Mouse (Mus musculus) mouse trophoblast stem cell (cell line): ENCODE measurements around the gene Vmn2r31.
"Not testable (repeated sequence)": the region's sequence is repeated elsewhere in the genome, so short reads cannot be mapped to it uniquely, and the experiment has no call there.

Experiments
- in situ Hi-C, 2 experiments: fragments of 300-500 bp; cut with MseI, MboI; formaldehyde crosslinking; loops; 2 replicates in 1 of 2; 3 replicates in 1 of 2; pipeline ENCODE4 v1.15.1; 2025

Vmn2r31 gene

DNA sequence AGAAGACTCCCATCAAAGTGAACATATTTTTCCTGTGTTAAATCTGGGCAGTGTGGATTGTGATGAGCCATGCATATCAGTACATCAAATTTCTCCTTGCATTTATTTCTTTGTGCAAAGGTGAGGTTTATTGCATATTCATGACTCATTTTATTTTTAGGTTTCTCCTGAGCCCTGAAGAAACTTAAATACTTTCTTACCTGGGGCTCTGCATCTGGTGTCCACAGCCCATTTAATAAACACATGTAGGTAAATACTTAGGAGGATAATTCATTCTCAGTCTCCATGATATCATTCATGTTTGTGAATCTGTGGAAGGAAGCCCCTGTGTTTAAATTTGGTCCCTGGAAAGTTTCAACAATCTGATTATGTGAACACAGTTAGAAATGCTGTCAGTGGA is at the start of gene Vmn2r31:
Vmn2r31 (minus strand) TSS at position 101 of the 400 bp plus-strand sequence.
- in situ Hi-C loops = not testable (repeated sequence)

DNA sequence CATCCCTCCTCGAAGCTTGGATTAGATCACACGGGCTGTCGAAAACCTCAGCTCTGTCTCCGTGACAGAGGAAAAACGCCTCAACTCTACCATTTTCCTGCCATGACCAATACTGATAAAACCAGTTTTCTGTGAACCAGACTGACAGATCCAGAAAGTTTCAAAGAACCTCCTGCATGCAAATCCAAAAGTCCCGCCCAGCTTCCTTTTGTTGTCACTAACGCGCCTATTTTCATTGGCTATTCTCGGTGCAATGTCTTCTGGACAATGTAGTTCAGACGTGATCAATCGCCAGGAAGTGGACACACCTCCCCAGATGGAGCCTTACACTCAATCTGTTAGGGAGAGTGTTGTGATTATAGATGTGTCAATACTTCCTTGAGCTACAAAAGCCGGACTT is 25.1 kb downstream of the Vmn2r31 start, which contains the start of gene Gm45783:
Gm45783 (minus strand) TSS at position 143 of the 400 bp plus-strand sequence.
- in situ Hi-C loops = not testable (repeated sequence)

DNA sequence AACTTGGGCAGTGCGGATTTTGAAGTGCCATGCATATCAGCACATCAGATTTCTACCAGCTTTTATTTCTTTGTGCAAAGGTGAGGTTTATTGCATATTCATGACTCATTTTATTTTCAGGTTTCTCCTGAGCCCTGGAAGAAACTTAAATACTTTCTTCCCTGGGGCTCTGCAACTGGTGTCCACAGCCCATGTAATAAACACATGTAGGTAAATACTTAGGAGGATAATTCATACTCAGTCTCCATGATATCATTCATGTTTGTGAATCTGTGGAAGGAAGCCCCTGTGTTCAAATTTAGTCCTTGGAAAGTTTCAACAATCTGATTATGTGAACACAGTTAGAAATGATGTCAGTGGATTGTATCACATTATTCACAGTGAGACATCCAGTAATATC is 62.0 kb downstream of the Vmn2r31 start, which contains the start of gene Vmn2r30:
Vmn2r30 (minus strand) TSS at position 101 of the 400 bp plus-strand sequence.
- in situ Hi-C loops = not testable (repeated sequence)
